Mouse (Mus musculus) kidney, postnatal 36 days (tissue): Measurements from ENCODE around the gene Nxf1.

Experiments
- DNase-seq, 2 experiments: peaks; one replicate each; pipeline ENCODE4 v3.0.0; 2021 to 2022; ENCODE audit warnings: mixed read lengths in 2 of 2

The Nxf1 gene

DNA sequence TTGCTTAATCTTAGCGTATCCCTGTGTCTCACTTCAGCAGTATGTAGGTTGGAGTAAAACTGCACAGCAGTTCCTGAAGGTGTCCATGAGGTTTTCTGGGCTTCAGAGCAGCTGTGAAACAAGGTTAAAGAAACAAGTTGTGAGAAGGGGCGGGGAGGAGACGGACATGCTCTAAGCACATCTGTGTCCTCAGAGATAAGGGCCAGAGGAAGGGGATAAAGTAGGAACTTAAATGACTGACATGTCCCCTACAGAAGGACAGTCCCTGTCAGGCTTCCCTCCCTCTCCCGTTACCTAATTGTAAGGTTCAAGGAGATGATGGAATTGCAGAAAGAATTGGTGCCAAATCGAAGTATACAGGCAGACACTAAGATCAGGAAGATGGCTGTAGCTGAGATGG is 16.1 kb downstream of the Nxf1 start:
- DNase-seq, result no peak

- DNase-seq, result no peak
Observed at GRCm38 (mm10) chr19:8773409-8773808, 16.5 kb downstream of the Nxf1 start.

GRCm38 (mm10) chr19:8774086-8774835 is 17.4 kb downstream of the Nxf1 start, which contains the start of gene Tmem179b:
TSS of gene Tmem179b (minus strand) at chr19:8774467.
- peak; percentile 96 to 98 for DNase-seq

- DNase-seq, result no peak
Observed at GRCm38 (mm10) chr19:8774951-8775421, 18.1 kb downstream of the Nxf1 start.

DNA sequence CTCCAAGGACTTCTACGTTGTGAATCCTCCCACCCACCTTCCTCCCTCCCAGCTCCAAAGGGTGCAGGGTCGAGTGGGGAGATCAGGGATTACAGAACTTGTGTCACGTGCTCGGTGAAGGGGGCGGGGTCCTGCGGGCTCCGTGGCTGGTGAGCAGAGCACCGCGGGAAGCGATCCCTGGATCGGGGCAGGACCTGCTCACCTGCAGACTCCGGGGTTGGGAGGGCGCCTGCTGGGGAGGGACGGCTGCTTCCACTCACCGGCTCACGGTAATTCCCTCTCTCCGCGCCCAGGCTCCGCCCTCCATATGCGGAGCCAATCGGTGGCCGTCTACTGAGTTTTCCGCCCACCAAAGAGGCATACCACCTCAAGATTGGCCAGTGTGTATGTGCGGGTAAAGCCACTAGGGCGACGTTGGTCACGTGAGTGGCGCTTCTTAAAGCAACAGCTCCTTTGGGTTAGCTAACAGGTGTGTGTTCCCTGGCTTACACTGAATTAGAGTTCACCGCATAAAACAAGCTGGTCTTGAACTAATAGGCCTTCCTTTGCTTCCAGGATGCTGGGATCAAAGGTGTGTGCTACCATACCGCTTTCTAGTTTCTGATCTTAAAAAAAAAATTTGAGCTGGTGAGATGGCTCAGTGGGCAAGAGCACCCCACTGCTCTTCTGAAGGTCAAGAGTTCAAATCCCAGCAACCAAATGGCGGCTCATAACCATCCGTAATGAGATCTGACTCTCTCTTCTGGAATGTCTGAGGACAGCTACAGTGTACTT is 29.3 kb downstream of the Nxf1 start, which contains the start of gene Taf6l:
Gene Taf6l, minus strand, starts transcription at position 410 of the 774 bp plus-strand sequence.
- DNase-seq, result peak; percentile 96 to 98

GRCm38 (mm10) chr19:8788521-8788920 is 31.6 kb downstream of the Nxf1 start:
- DNase-seq, result no peak

DNA sequence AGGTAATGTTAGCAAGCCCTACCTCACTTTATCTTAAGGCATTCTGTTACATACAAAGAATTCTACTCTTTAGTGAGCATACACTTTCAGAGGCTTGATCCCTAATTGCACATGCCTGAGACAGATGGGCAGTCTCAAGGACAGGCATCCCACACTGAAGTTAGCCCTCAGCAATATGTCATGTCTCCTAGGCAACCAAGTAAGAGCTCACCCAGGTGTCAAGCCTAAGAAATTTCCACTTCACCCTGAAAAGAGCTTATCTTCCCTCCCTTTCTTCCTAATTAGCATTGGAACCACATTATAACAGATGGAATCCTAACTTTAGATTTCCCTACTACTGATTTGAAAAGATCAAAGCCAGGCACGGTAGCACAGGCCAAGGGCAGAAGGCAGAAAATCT is 32.3 kb downstream of the Nxf1 start:
- DNase-seq, result no peak

DNA sequence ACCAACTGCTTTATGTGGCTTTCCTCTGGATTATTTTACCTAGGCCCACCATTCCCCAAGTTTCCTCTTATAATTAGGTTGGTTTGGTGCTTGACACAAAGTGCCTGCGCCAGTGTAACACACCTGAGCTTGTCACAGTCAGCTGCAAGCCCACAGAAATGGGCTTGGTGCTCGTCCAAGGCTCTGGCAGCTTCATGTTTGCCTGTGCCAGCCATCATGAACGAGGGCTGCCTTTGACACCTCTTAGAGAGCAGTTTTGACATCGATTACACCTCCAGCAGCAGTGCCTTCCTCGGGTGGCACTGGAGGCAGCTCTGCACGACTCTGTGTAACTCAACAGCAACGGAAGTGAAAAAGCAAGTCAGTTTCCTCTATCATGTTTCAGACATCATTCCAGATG is 33.3 kb downstream of the Nxf1 start:
- no peak for DNase-seq

DNA sequence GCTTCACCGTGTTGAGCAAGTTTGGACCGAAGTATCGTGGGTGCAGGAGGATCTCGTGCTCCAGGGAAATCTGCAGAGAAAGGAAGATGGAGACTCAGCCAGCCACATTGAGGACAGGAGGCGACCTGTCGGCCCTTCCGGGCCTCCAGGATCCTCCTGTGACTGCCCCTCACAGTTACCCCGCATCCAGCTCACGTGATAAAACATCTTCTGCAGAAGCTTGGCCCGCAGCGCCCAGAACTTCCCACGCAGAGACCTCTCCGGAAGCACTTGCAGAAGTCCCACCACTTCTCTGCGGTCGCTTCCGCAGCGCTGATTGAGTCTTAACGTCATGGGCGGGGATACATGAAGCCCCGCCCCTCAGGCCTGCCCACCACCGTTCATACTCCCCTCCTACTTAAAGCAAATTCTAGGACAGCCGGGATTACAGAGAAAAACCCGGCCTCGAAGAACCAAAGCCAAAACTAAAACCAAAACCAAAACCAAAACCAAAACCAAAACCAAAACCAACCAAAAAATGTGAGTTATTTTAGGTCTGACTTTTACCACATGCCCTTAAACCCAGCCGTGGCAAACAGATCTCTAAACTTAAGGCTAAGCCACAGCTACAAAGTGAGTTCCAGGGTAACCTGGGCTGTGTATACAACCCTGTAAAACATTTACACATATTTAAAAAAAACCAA is 41.5 kb downstream of the Nxf1 start, which contains the start of gene Polr2g:
Gene Polr2g, minus strand, starts transcription at position 314 of the 683 bp plus-strand sequence.
- DNase-seq, result peak; percentile 95

GRCm38 (mm10) chr19:8798947-8799315 is 42.1 kb downstream of the Nxf1 start:
- no peak for DNase-seq

DNA sequence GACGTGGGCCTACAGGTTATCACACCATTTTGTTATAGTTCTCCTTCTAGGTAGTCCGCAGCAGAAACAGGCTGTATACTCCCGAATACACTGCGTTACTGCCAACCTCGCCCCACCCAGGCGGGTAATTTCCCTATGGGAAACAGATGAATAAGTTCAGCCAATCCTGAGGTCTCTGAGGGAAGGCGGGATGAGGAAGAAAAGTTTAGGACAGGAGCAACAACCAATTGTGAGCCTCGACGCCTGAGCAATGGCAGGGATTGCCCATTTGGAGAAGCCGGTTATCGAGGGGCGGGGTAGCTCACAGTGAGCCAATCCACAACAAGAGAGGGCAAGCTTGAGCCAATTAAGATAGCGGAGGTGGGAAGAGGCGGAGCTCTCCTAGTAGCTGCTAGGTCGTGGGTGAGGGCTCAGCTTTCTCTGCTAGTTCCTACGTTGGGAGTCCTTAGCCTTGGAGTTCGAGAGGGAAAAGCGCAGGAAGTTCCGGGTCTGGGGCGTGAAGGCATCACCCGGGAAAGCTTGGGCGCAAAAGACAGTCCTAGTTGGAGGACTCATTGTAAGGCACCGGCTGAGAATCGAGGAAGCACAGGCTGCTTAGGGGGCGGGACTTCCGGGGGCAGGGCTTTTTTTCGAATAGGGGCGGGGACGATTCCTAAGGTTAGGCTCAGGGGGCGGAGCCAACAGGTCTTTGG is 45.4 kb downstream of the Nxf1 start, which contains the start of gene Zbtb3:
Gene Zbtb3, plus strand, starts transcription at position 426 of the 692 bp plus-strand sequence.
- peak; percentile 94 to 99 for DNase-seq

GRCm38 (mm10) chr19:8803204-8803780 is 46.4 kb downstream of the Nxf1 start:
- no peak for DNase-seq

- DNase-seq, result no peak
Observed at GRCm38 (mm10) chr19:8803879-8804660, 47.2 kb downstream of the Nxf1 start.

GRCm38 (mm10) chr19:8806810-8807209 is 49.9 kb downstream of the Nxf1 start:
- DNase-seq, result no peak

- peak; percentile 53 to 61 for DNase-seq
Observed at GRCm38 (mm10) chr19:8815812-8816211, 58.9 kb downstream of the Nxf1 start.

DNA sequence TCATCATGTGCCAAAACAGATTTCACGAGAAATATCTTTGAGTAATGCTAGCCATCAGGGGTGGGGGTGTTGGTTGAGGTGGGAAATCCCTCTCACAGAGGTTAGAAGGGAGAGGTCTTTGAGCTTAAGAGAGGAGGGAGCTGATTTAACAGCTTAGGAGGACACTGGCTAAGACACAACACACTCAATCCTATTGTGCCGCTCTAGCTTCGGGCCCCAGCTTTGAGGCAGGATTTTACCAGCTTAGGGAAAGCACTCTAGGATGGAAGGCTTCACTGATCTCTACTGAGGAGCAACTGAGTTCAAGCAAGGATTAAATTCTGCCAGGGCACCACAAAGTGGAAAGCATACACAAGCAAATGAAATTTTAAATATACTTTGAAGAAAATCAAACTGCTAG is 60.1 kb downstream of the Nxf1 start:
- DNase-seq, result no peak

GRCm38 (mm10) chr19:8818301-8818798 is 61.5 kb downstream of the Nxf1 start:
- DNase-seq, result no peak

- DNase-seq, result peak; percentile 98 to 99
Observed at GRCm38 (mm10) chr19:8818801-8819595, 62.1 kb downstream of the Nxf1 start, which contains the start of gene Ttc9c. TSS of gene Ttc9c (minus strand) at chr19:8819333.

DNA sequence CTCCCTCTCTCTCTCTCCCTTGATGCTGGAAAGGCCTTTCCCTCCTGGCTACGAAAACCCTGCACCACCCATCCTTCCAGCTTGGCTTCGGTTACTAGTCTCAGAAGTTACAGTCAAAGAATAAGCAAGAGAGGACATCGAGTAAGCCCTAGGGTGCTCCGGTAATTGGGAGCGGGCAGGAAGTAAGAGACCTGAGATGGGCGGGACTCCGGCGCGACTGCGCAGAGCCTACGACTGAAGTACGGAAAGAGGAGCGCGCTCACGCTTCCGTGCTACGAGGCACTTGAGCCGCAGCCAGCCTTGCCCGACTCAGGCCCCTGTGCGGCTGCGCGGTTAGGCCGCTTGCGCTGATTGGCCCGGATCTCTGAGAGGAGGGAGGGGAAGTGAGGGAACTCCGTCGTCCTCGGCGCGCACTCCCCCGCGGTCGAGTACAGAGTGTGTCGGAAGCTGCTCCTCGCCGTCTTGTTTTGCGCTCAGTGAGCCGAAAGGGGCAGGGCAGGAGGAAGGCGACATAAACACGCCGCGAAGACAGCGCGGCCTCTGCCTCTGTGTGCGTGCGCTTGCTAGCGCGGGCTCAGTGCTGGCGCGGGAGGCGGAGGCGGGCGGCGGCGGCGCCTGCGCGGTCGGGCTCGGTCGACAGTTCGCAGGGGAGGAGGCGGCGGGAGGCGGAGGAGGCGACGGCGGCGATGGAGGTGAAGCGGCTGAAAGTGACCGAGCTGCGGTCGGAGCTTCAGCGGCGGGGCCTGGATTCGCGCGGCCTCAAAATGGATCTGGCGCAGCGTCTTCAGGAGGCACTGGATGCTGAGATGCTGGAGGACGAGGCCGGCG is 62.9 kb downstream of the Nxf1 start, which contains the start of gene Hnrnpul2:
Gene Hnrnpul2, plus strand, starts transcription at position 415 of the 828 bp plus-strand sequence.
- peak; percentile 99 for DNase-seq
